Mouse (Mus musculus): ENCODE results near the gene Pan3.
"Not testable (repeated sequence)": the region's sequence is repeated elsewhere in the genome, so short reads cannot be mapped to it uniquely, and the experiment has no call there.

The Pan3 gene

DNA sequence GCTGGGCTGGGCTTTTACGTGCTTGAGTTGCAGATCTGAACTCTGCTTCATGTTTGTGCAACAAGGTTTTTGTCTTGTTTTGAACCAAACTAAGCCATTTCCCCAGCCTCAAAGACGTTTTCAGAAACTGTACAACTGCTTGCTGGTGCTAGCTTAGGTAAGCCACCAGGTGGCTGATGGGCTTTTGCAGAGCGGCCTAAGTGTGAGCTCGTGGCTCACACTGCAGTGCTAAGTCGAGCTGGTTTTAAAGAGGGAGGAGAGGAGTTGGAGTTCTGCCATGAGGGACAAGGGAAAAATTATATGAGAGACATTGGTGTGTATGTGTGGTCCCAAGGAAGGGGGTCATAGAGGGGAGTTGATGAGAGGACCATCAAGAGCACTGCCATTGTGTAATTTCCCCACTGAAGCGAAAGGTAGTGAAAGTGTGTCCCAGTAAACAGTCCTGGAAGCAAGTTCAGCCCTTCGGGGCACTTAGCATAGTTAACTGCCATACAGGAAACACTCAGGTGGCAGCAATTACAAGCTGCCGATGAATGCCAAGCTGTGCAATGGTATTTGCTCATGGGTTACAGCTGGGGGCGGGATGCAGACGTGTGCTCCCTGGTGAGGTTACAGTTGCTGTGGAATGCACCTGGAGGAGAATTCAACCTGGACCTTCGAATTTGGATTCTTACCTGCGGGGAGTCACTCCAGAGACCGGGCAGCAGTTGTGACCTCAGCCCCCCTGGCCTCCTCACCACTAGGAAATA is 122.1 kb downstream of the Pan3 start:
- no peak for DNase-seq (ENCODE audit: low read depth, low spot score)

GRCm38 (mm10) chr5:147557641-147558040 is 127.7 kb downstream of the Pan3 start:
- DNase-seq (ENCODE audit: low read depth, low spot score) = not testable (repeated sequence)

DNA sequence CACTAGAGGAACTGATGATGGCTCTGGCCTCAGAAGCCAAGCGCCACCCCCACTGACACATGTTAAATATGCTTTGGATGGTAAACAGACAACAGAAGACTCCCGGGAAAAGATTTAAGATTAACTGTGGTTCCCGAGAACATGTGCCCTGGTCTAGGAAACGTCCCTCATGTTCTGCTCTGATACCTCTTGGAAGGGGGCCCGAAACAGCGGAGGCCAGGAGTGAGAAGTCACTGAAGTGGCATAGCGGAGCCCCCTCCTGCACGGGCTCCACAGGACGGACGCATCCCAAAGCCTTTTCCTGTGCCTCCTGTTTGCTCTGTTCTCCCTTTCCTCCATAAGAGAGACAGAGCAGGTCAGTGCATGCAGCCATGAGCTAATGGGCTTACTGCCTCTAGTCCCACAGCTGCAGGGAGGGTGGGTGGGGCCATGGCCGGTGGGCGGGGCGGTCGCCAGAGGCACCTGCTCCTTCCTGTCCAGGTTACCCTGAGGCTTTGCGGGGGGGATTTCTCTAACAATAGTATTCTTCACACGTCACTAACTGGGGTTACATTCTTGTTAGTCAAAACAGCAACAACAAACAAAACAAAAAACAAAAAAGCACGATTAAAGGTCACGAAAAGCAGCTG is 133.7 kb downstream of the Pan3 start:
- DNase-seq (ENCODE audit: low read depth, low spot score) = no peak

- no peak for DNase-seq (ENCODE audit: low read depth, low spot score)
These were observed 134.2 kb downstream of the Pan3 start for GRCm38 (mm10) chr5:147564140-147564590.

- no peak for DNase-seq (ENCODE audit: low read depth, low spot score)
These were observed 135.5 kb downstream of the Pan3 start for GRCm38 (mm10) chr5:147565444-147565843.

DNA sequence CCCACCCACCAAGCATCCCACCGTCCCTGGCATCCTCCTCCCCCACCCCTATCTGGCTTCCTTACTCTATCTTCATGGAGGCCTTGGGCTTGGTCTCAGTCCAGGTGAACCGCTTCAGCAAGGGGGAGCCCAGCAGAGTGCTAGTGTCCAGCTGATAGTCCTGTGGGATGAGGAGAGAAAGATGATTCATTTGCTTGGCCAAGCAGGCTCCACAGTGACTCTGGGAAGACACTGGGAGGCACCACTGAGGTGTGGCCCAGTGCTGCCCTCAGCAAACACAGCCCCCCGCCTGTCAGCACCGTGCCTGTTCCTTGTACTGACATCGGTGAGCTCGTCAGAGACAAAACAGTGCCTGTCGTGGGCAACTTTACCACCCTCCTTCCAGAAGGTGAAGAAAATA is 136.4 kb downstream of the Pan3 start:
- DNase-seq (ENCODE audit: low read depth, low spot score) = no peak

DNA sequence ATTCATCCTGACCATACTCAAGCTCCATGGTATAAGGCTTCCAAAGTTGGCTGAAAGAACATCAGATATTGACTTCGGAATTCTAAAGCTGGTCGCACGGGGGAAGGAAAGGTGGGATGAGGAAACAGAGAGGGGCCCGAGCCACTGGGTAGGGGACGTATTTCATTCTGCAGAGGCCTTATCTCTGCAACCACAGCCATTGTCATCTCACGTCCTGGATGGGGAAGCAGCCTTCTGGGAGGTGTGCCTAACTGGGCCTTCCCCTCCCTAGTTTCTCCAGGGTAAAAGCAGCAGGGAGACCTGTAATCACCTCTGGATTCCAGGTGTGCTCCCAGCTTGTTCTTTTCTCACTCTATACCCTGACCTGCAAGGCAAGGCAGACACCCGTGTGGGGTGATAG is 142.7 kb downstream of the Pan3 start:
- DNase-seq (ENCODE audit: low read depth, low spot score) = no peak

DNA sequence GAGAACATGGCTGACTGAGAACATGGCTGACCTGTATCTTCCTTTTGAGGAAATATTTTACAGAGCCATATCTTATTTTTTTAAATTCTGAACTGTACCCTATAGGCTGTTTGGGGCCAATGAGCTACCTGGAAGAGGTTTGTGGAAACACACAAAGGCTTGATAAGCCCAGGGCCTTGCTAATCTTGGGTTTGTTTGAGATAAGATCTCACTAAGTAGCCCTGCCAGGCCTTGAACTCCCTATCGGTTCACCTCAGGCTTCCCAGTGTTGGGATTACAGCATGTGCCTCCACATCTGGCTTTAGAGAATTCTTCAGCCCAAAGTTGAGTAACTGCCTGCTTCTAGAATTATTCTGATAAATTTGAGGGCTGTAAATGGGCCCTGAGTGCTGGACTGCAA is 143.6 kb downstream of the Pan3 start:
- no peak for DNase-seq (ENCODE audit: low read depth, low spot score)

DNA sequence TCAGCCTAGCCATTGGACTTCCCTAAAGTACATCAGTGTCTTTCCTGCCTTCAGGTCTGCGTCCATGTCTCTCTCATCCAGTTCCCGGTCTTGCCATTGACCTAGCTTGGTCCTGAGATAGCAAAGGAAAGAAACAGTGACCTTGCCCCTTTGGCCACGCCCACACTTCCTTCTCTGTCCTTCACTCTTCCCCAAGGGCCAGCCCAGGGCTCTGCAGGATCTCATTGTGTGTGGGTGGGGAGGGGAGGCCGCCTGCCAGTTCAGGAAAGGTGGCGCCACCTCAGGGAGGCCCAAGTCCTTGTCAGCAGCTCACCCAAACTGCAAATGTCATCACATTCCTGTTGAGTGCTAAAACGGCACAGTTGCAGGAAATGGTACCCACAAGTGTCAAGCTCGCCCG is 144.6 kb downstream of the Pan3 start:
- no peak for DNase-seq (ENCODE audit: low read depth, low spot score)

DNA sequence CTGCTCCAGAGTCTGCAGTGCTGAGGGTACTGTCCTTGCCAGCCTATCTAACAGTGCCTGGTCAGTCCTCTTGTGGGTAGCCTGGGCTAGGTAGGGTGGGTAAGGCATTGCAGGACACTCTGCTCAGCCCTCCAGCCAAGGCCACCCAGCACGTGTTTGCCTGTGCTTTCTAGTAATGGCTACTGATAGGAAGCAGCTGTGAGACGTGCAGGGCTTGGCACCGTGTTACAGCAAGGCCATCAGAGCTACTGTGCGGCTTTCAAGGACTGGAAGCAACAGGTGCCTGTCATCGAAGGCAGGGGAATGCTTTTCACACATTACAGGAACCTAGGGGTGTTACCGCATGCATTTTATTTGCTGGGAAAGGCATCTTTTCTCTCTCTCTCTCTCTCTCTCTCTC is 147.0 kb downstream of the Pan3 start:
- no peak for DNase-seq (ENCODE audit: low read depth, low spot score)

DNA sequence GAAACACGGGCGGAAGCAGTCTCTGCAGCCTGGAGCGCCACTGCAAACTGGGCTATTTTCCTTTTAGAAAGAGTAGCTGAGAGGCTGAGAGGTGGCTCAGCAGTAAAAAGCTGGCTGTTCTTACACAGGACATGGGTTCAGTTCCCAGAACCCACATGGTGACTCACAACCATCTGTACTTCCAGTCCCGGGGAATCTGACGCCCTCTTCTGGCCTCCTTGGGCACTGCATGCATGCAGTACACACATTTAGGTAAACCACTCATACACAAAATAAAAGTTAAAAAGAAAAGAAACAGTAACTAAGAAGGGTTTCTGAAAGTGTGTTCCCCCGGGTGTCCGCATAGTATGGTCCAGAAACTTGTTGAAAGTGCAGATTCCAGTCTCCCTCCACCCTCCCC is 149.2 kb downstream of the Pan3 start:
- no peak for DNase-seq (ENCODE audit: low read depth, low spot score)

DNA sequence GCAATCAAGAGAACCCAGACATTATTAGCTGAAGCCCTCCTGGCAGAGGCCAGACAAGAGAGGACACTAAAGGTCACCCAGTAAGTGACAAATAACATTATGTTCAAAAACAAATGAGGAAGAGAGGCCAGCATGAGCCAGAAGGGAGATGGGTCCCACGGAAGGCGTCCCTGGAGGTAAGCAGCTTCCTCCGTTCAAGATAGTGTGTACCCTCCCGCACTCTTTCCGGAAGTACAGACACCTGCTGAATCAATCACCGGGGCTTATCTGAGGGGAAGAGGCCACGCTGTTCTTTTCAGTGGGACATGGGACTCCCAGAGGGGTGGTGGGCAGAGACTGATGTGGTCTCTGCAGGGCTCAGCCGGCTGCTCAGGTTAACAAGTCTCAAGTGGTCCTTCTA is 149.7 kb downstream of the Pan3 start:
- no peak for DNase-seq (ENCODE audit: low read depth, low spot score)

- DNase-seq (ENCODE audit: low read depth, low spot score) = no peak
These were observed 150.2 kb downstream of the Pan3 start for GRCm38 (mm10) chr5:147580181-147580580.

- DNase-seq (ENCODE audit: low read depth, low spot score) = peak; percentile 49
These were observed 153.8 kb downstream of the Pan3 start for GRCm38 (mm10) chr5:147583702-147584298.

GRCm38 (mm10) chr5:147584648-147585047 is 154.7 kb downstream of the Pan3 start:
- no peak for DNase-seq (ENCODE audit: low read depth, low spot score)

- DNase-seq (ENCODE audit: low read depth, low spot score) = no peak
These were observed 155.1 kb downstream of the Pan3 start for GRCm38 (mm10) chr5:147585070-147585469.

- DNase-seq (ENCODE audit: low read depth, low spot score) = no peak
These were observed 159.9 kb downstream of the Pan3 start for GRCm38 (mm10) chr5:147589814-147590213.

DNA sequence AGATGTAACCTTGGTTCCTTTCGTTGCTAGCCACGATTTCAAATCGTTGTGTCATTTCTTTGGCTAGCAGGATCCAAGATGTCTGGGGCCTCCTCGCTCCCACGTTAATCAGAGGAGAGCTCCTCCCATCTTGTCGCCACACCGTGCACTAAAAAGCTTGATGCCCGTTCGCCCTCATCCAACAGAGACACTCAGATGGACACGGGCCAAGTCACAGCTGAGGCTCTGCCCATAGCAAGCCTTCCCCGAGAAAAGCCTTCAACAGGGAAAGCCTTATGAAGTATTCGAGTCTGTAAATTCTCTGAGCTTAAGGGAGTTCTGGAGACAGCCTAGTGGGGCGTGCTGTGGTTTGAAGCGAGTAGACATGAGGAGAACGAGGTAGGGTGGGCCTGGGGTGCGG is 167.9 kb downstream of the Pan3 start:
- DNase-seq (ENCODE audit: low read depth, low spot score) = no peak
